Mouse (Mus musculus): ENCODE results near the gene Usp17ld.
"Not testable (repeated sequence)": the region's sequence is repeated elsewhere in the genome, so short reads cannot be mapped to it uniquely, and the experiment has no call there.

The Usp17ld gene

GRCm38 (mm10) chr7:103252405-103252804 is at the start of gene Usp17ld:
Gene Usp17ld, minus strand, starts transcription at chr7:103252505.
- not testable (repeated sequence) for DNase-seq (ENCODE audit: low read depth, low spot score)

GRCm38 (mm10) chr7:103216696-103217095 is 35.6 kb downstream of the Usp17ld start, which contains the start of gene Olfr594:
Gene Olfr594, plus strand, starts transcription at chr7:103216996.
- no peak for DNase-seq (ENCODE audit: low read depth, low spot score)

DNA sequence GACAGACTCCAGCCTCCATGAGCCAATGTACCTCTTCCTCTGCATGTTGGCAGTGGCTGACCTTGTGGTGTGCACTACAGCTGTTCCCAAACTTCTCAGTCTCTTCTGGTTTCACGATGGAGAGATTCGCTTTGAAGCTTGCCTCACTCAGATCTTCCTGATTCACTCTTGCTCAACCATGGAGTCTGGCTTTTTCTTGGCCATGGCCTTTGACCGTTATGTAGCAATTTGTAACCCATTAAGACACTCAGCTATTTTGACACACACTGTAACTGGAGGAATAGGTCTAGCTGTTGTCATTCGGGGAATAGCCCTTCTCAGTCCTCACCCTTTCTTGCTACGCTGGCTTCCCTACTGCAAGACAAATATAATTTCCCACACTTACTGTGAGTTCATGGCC is 40.3 kb downstream of the Usp17ld start:
- DNase-seq (ENCODE audit: low read depth, low spot score) = not testable (repeated sequence)

DNA sequence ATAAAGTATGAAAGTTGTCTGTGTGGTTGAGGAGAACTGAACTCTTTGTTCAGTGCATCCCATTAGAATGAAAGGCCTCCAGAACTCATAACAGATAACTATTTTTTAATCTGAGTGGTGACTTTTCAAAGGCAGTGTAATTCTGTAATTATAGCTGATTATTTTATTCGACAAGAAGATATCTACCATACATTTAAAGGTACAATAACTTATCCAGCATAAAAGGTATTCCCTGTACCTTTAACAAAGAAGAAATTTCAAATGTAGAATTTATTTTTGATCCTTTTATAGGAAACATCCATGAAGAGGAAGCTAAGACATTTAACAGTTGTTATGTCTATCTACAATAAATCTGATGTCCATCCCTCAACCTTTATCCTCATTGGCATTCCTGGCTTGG is 40.7 kb downstream of the Usp17ld start, which contains the start of gene Olfr593:
Gene Olfr593 (plus strand): TSS at position 301 of the 400 bp plus-strand sequence.
- no peak for DNase-seq (ENCODE audit: low read depth, low spot score)
